Mouse (Mus musculus) small intestine, adult 2 months (tissue): ENCODE data around the gene Parp11.

Experiments used
- CTCF ChIP-seq: fragments of 200-500 bp; IDR thresholded peaks from 2 replicates; pipeline ENCODE4 v1.5.1; 2012; ENCODE audit warnings: low read depth, mild to moderate bottlenecking, control low read depth, inconsistent platforms, low read length, moderate library complexity, mixed read lengths; ENCODE audit not compliant: insufficient replicate concordance, insufficient read length; ENCODE audit errors: extremely low read depth
- POLR2A ChIP-seq: fragments of 200-500 bp; IDR thresholded peaks from 2 replicates; pipeline ENCODE4 v1.6.1; 2012; ENCODE audit warnings: low read depth, mild to moderate bottlenecking, control low read depth, inconsistent platforms, low read length, moderate library complexity

- no peak for TF ChIP-seq CTCF
- no peak for TF ChIP-seq POLR2A
These were observed 82.8 kb downstream of the Parp11 start for GRCm38 (mm10) chr6:127529451-127529850.
